In the genomic region with DNA sequence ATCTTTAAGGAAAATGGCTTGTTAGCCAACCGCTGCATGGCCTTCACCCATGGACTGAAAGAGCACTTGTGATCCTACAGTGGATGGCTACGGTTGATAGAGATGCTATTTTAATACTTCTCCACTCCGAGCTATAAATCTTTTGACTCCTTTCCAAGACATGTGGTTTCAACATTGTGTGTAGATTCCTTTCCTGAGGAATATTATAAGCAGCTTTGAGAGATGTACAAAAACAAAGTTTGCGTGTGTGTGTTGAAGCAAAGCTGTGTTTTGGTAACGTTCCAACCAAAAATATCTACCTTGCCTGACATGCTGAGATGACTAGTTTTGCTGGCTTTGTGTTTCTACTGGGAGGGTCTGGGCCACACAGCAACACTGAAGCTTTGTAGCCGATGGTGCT, we compare ENCODE assay signal across 21 mouse cellular contexts.
DNase-seq lines count a peak whose midpoint lies in the region; ATAC-seq and TF ChIP-seq lines count a peak whose summit lies in the region.
"Had no signal": no experiment of that assay in that cellular context is flagged by ENCODE, and none has a peak within 500 bp of the region (broad histone marks: within the 10 kb centered on the region; RNA-seq: fewer than 3 reads in every experiment).

No protein-coding gene starts in this region.

- no peak overlapping the region for H3K4me3 ChIP-seq in limb, embryonic 14.5 days (replicated peaks; ENCODE audit: low read length)
- no peak overlapping the region for H3K4me3 ChIP-seq in limb, embryonic 10.5 days
- H3K4me3 ChIP-seq: embryonic facial prominence, embryonic 13.5 days; erythroblast, embryonic 14.5 days; forebrain, embryonic 10.5 days; forebrain, embryonic 12.5 days had no signal

- no peaks in the 10 kb centered on the region for H3K9me3 ChIP-seq in limb, embryonic 14.5 days (ENCODE audit: control insufficient read depth, low read length)
- no peaks in the 10 kb centered on the region for H3K9me3 ChIP-seq in limb, embryonic 10.5 days (replicated peaks)
- H3K9me3 ChIP-seq: embryonic facial prominence, embryonic 13.5 days; forebrain, embryonic 10.5 days; forebrain, embryonic 12.5 days had no signal

- DNase-seq in limb, embryonic 14.5 days (ENCODE audit: low spot score): peak; percentile 60
- DNase-seq in limb, embryonic 10.5 days (ENCODE audit: low spot score): no peak
- DNase-seq in Patski (ENCODE audit: low read depth, low spot score): peak; percentile 19
- DNase-seq in thymus, postnatal 10 days (ENCODE audit: low spot score in 2 of 2): no peak
- no peak for DNase-seq in layer of hippocampus, postnatal 25 days (ENCODE audit: extremely low spot score in 1 of 2, low spot score in 1 of 2)
- DNase-seq: adrenal gland, adult 2 months; adrenal gland, postnatal 10 days; adrenal gland, postnatal 25 days; cerebellum, adult 11 months; cerebellum, adult 18-20 months; cerebellum, adult 8-10 months; cerebellum, adult 9-11 months; cerebellum, postnatal 14 days; cerebellum, postnatal 36 days; embryo, embryonic 11 days had no signal

- H3K27ac ChIP-seq in limb, embryonic 14.5 days (replicated peaks; ENCODE audit: low read depth, low read length): no peak overlapping the region
- H3K27ac ChIP-seq in limb, embryonic 10.5 days: no peak overlapping the region
- H3K27ac ChIP-seq: embryonic facial prominence, embryonic 13.5 days; forebrain, embryonic 10.5 days; forebrain, embryonic 12.5 days had no signal

- H3K4me2 ChIP-seq in limb, embryonic 14.5 days (replicated peaks; ENCODE audit: low read depth, low read length, severe bottlenecking): no peak overlapping the region
- H3K4me2 ChIP-seq: embryonic facial prominence, embryonic 13.5 days; forebrain, embryonic 12.5 days had no signal

- TF ChIP-seq CTCF in Patski (IDR thresholded peaks at IDR 0.05): no peak

- 66% methylated on average over 6 of the region's 6 CpGs for WGBS in limb, embryonic 14.5 days
- 95% methylated on average over 6 of the region's 6 CpGs for WGBS in limb, embryonic 10.5 days

- H3K36me3 ChIP-seq in limb, embryonic 14.5 days (ENCODE audit: control insufficient read depth, insufficient read depth, low read length): no peaks in the 10 kb centered on the region
- no peaks in the 10 kb centered on the region for H3K36me3 ChIP-seq in limb, embryonic 10.5 days
- H3K36me3 ChIP-seq: embryonic facial prominence, embryonic 13.5 days; forebrain, embryonic 10.5 days; forebrain, embryonic 12.5 days had no signal

- no peaks in the 10 kb centered on the region for H3K27me3 ChIP-seq in limb, embryonic 14.5 days (ENCODE audit: control insufficient read depth, insufficient read depth, low read length)
- no peaks in the 10 kb centered on the region for H3K27me3 ChIP-seq in limb, embryonic 10.5 days (ENCODE audit: low read depth, poor library complexity, severe bottlenecking)
- no peaks in the 10 kb centered on the region for H3K27me3 ChIP-seq in Patski
- H3K27me3 ChIP-seq: embryonic facial prominence, embryonic 13.5 days; forebrain, embryonic 12.5 days had no signal

- CTCF ChIA-PET in Patski (lab: Charles Lee): interaction anchor here (1.1 kb wide), 1 partner anchor 13 kb away, joined by 4 read pairs; no protein-coding TSS in a partner anchor

- TF ChIP-seq POLR2A in limb, embryonic 14.5 days (IDR thresholded peaks at IDR 0.05; ENCODE audit: borderline replicate concordance, extremely low read depth, insufficient read depth, insufficient read length): no peak

- no peak for ATAC-seq in limb, embryonic 14.5 days (ENCODE audit: low FRiP score, low read depth)
- ATAC-seq in Patski: peak; percentile 47
- ATAC-seq: forebrain, embryonic 14.5 days; forebrain, embryonic 16.5 days had no signal

- no peak overlapping the region for H3K9ac ChIP-seq in limb, embryonic 14.5 days (ENCODE audit: low read depth, low read length, severe bottlenecking)
- H3K9ac ChIP-seq: embryonic facial prominence, embryonic 13.5 days; forebrain, embryonic 12.5 days had no signal

- no peaks in the 10 kb centered on the region for H3K4me1 ChIP-seq in limb, embryonic 14.5 days (ENCODE audit: control insufficient read depth, insufficient read depth, low read length)
- no peaks in the 10 kb centered on the region for H3K4me1 ChIP-seq in limb, embryonic 10.5 days
- H3K4me1 ChIP-seq: embryonic facial prominence, embryonic 13.5 days; forebrain, embryonic 10.5 days; forebrain, embryonic 12.5 days had no signal

- POLR2A ChIA-PET in Patski (lab: Charles Lee): no interaction called here

- in situ Hi-C loops in Patski (cut with MboI; ENCODE audit: low pct_unique_long_range_greater_than_20kb): no loop called here

Comparison
In these comparisons a context has a peak if more than half of its experiments do, and no peak if none do; other contexts are left out.
1. DNase-seq: peak in limb, embryonic 14.5 days (single experiment) and Patski (single experiment); none in limb, embryonic 10.5 days (single experiment), thymus, postnatal 10 days (0 of 2) and layer of hippocampus, postnatal 25 days (0 of 2).